Mouse (Mus musculus) layer of hippocampus, adult 9-11 months (tissue): Measurements from ENCODE around the gene Ppp1r27.
"Not testable (repeated sequence)": the region's sequence is repeated elsewhere in the genome, so short reads cannot be mapped to it uniquely, and the experiment has no call there.

ENCODE experiments used
- DNase-seq: peaks from one replicate; pipeline ENCODE4 v3.0.0; 2022

Ppp1r27 gene

DNA sequence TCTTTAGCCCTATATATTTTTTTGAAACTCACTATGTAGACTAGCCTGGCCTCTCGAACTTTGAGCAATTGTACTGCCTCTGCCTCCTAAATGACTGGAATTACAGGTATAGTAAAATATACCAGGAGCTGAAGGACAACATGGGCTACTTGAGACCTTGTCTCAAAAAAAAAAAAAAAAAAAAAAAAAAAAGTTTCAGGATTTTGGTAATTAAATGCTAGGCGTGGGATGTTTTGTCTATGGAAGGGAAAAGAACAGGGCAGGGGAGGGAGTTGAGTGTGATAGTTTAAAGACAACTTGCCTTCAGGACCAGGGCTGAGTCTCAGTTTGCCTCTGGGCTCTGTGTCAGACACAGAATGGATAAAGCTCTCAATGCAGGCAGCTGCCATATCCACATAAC, 24.1 kb upstream of the Ppp1r27 start:
- no peak for DNase-seq

DNA sequence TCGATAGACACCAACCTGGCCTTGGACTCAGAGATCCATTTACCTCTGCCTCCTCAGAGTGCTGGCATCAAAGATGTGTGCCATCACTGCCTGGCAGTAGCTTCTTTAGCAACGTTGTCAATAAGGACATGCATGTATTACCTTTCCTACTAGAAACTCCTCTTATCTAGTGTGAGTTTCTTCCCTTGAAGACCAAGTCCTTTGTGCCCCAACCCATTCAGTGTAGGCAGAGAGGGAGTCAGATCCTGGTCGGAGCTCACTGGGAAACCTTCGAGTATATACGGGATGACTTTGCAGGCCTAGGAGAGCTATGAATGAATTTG, 23.3 kb upstream of the Ppp1r27 start:
- no peak for DNase-seq

DNA sequence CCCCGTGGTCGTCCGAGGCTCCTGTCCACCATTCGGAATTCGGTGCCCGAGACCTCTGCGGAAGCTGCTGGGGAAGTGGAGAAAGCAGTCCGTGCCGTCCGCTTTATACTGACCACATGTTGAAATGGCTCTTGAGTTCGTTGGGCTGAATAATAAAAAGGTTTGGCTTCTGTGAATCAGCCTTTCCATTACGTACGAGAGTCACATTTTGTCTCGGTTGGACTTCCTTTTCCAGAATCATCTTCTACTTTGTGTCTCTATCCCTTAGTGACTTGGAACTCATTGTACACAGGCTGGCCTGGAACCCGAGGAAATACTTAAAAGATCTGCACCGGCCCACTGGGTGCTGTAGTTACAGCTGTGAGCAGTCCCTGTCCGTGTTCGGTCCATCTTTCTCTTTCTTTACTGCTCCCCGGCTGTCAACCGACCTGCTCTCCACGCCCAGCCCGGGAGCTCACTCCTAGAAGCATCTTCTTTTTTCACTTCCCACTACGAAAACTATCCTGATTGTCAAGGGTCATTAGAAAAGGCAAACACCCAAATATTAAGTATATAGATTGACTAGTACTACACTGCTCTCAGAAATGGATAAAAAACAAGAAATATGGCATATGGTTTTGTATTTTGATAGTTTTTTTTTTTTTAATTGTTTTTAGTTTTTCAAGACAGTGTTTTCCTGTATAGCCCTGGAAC, 22.8 kb upstream of the Ppp1r27 start:
- no peak for DNase-seq

DNA sequence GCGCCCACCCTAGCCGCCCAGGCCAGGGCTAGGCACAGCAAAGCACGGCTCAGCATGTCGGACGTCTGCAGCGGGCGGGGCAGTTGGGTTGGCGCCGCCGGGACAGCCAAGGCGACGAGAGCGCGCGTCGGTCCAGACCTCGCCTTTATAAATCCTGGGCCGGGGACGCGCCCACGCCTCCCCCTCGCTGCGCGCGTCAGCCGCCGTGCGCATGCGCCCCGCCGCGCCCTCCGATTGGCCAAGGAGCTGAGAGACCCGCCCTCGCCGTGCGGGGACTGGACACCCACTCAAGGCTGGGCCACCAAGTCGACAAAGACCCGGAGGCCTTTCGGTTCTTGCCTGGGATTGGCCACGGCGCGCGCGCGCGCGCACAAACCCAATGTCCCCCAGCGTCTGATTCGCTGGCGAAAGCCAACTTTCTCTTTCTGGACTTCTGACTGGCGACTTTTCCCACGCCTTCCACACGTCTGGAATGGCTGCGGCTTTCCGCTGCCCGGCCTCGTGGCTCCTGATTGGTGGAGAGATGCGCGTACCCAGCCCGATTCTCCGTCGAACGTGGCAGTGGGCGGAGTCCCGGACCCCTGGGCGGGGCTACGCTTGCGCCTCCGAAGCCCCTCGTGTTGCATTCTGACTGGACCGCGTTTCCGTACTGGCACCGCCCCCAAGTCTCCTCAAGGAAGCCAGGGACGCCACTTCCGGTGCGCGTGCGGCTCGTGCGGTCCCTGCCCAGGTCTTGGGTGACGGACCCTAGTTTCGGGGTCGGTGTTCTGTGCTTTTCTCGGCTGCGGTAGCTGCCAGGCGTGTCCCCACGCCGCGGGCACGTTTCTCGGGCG, 22.0 kb upstream of the Ppp1r27 start, which contains the start of gene P4hb:
Gene P4hb (minus strand): TSS at position 502 of the 833 bp plus-strand sequence.
- peak; percentile 100 for DNase-seq

DNA sequence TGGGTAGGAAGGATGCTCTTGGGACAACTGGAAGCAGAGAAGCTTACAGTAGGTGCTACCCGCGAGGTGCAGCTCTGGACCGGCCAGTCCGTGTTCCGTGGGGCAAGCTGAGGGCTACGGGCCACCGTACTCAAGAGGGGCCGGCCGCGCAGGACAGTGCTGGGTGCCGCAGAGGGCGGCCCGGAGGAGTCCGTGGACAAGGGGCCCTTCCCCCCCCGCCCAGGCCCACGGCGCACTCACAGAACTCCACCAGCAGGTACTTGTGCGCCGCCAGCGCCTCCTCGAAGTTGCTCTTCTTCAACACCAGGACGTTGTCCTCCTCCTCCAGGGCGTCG, 21.5 kb upstream of the Ppp1r27 start:
- no peak for DNase-seq

DNA sequence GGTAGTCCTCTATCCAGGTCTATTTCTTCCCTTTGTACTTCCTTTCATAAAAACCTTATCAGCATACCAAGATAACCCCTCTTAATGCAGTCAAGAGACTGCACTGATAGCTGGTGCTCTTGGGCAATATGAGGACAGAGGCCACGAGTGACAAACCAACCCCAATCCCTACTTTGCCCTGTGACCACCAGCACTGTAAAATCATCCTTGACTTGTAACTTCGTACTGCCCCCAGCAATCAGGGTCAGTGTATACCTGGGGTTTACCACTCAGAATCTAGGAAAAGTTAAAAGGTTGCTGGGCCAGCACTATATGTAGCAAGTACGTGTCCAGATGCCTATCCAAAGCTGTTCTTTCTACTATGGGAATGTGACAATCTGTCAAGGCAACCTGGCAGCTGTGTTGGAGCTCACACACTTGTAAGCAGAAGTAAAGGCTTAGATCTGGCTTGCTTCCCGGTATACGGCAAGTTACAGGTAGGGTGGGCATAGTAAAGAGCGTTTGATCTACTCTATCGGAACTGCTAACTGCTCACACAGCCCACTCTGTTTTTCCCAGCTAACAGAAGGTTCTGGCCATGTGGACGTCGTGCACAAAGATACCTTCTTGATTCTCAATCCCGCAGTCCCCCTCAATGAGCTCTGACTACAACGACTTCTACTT, 21.0 kb upstream of the Ppp1r27 start:
- DNase-seq, result peak; percentile 21

DNA sequence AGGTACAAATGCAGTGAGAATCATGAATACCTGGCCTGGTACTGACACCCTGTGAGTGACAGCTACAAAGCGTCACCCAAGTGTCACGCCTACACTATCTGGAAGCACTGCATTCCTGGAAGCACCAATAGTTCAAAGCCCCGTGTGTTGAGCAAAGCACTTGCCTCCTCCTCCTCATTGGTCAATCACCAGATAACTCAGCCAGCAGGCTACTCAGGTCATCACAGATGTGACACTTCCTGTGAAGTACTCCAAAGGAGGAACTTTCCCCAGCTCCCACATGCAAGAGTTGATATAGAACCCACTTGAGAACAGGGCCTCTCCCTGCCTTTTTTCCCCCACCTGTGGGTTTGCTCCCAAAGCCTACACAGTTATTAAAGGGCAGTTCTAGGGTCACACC, 20.2 kb upstream of the Ppp1r27 start:
- DNase-seq, result no peak

DNA sequence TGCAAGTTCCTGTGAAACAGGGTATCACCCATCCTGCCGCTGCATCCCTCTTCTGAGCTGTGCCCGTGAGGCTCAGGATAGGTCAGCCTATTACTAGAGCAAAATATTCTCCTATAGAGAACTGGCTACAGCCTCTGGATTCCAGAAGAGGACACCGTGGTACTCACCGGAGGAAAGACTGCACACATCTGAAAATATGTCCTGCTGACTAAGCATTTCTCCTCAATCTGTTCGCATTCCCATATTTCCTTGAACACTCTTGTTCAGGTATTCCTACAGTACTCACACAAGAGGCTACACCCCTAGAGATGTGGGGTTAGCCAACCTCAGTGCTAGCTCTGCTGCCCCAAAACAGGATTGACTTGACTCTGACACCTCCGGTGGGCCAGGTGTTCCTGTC, 17.4 kb upstream of the Ppp1r27 start:
- DNase-seq, result no peak

DNA sequence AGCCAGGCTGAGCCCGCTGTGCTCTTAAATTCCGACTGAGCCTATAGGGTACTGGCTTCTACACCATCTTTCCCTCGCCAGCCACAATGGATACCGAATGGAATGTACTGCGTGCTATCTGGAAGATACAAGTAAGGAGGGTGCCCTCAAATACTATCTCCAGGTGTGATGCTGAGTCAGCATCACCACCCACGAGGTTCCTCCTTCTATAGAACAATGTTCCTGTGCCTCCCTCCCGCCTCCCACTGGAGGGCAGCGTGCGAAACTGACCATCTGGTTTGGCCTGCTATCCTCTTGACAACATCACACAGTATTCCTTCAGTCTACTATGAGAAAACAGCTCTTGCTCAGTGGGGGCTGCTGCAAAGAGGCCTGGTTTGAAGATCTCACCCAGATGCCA, 14.2 kb upstream of the Ppp1r27 start:
- DNase-seq, result no peak

DNA sequence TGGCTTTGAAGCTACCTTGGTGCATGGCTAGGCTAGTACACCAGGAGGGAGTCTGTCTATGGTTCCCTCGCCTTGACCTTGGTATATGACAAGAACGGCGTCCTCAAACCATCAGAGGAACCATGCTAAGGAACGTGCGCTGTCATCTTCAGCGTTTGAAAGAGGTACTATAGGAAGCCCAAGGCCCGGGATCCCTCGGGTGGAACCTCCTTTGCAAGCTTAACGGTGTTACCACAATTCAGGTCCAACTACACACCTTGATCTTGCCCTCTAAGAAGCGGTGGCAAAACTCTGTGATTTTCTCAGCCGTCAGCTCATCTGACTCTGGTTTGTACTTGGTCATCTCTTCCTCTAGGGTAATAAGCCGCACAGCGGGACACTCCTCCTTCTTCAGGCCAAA, 12.0 kb upstream of the Ppp1r27 start:
- DNase-seq, result no peak

DNA sequence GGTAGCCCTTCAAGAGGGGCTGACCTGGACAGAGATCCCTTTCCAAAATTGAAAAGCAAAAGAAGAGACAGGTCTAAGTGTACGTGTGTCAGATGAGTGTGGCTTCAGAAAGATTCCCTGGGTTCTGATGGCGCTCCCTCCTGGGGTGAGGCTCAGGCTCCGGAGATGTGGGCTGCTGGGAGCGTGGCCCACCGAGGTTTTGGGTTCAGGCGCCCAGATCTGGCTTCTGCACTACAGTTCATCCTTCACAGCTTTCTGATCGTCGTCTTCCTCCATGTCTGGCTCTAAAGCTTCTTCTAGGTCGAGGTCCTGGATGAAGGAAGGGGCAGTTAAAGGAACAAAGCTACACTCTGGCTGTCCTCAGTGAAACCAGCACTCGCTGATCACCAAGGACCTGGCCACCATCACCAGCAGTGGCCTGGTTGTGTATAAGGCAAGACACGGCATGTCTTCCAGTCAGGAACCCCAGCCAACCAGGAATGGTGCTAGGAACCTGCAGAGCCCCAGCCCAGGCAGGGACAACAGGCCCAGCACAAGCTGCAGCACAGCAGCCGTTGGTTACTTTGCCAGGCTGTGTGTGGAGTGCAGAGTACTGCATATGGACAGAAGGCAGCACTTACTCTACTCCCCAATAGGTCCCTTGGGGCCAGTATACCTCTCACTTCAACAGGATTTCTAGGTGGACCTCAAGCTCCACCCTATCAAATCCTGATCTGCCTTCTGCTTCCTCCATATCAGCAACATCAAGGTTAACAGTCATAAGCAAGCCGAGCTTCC, 10.2 kb upstream of the Ppp1r27 start:
- no peak for DNase-seq

DNA sequence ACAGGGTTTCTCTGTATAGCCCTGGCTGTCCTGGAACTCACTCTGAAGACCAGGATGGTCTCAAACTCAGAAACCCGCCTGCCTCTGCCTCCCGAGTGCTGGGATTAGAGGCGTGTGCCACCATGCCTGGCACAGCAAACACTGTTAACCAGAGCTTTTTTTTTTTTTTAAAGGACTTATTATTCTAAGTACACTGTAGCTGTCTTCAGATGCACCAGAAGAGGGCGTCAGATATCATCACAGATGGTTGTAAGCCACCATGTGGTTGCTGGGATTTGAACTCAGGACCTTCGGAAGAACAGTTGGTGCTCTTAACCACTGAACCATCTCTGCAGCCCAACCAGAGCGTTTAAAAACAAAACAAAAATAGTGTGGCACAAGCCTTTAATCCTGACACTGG, 7.9 kb upstream of the Ppp1r27 start:
- DNase-seq, result not testable (repeated sequence)

DNA sequence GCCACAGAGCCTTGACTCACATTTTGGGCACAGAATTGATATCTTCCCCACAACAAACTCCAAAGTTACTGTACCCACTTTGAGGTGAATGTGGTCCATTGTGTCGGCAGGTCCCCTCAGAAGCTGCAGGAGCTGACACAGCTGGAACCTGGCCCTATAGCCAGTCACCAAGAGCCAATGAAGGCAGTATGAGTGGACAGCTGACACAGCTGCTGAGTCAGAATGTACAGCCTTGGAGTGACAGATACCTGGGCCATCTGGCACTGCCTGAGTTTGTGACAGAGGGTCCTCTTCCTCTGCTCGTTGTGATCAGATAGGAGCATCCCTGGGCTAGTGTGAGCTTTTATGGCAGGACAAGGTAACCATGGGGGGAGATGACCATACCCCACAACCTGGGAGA, 4.3 kb upstream of the Ppp1r27 start:
- DNase-seq, result no peak

DNA sequence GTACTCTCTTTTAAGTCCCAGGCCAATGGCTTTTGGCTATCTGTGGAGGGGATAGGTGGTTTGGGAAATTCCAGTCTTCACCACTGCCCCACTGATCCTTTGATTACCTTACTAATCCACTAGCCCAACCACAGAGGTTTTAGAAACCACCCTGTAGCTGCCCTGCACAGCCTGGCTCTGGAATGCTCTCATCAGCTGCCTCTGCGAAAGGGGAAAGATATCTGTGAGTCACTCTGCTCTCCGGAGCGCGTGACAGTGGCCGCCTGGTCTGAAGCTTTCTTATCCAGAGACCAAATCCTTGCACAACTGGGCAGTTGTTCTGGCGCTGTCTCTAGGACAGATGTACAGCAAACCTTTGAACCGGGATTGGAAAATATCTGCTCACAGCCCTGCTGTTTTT, 3.9 kb upstream of the Ppp1r27 start:
- DNase-seq, result no peak

DNA sequence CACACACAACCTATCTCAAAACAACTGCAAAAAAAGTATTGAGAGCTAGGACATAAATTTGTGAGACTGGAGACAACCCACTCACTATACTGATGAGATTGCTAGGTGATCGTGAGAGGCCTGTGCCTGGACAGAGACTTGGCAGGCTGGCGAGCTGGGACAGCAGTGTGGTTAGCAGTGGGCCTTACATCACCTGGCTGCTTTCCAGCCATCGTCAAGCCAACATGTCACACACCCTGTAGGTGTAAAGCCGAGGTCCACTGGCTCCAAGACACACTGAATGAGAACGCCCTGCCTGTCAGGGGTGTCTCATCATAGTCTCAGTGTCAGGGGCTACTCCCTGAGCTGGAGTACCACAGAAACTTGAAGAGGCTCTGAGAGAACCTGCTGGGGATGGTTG, 1.8 kb upstream of the Ppp1r27 start:
- DNase-seq, result no peak

DNA sequence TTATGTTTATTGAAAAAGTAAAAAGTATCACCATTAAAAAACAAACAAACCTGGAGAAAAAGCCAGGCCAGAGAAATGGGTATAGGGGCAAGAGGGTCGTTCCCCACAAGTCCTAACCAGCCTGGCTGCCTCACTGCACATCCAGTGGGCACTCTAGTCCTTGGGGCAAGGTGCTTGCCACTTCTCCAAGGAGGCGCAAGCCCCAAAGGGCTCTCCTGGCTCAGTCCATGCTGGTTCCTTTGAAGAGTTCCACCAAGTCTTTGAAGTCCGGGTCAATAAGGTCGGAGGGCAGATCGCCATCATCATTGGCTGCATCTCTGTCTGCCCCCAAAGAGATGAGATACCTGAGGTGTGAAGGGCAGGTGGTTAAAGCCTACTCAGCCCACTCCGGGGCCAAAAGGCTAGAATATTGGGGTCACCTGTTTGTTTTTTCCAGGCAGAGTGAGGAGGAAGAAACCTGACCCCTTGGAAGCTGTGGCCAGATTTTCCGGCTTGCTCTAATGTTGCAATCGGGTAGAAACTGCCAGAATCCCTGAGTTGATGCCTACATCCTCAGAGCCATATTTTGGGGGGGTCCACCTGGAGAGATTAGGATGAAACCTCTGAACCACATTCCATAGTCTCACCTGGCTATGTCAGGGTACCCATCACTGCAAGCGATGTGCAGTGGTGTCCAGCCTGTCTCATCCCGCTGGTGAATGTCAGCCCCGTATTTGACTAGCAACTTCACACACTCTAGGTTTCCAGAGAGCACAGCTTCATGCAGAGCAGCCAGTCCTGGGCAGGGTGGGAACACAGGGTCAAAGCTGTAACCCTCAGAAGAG, 734 bp downstream of the Ppp1r27 start:
- no peak for DNase-seq

DNA sequence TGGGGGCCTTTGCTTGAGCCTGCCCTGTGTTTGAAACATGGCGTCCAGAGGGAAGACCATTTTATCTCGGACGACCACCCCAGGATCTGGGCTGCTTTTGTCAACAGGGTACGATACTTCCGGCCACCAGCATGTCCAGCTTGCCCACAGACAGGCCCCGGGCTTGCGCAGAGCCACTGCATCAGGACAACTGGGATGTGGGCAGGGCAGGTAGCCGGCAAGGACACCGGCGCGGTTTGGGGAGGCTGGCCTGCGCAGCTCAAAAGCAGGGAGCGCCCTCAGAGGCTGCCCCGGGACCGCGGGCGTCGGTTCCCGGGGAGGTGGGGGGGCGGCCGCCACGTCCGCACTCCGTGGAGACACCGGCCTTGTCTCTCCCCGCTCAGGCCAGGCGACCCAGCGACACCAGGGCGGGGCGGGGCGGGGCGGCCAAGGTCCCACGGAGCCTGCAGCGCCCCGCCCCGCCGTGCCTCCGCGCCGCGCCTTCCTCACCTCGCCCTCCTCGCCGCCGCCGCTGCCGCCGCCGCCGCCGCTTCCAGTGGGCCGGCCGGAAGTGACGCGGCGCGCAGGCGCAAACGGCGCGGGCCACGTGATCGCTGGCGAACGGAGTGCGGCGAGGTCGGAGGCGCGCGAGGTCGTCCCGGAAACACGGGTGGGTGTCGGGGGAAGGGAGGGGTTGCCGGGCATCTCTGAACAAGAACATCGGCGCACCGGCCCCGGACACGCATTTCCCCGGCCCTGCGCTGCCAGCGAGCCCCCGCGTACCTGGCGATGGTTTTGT, 1.6 kb downstream of the Ppp1r27 start, which contains the start of gene Mcrip1:
Gene Mcrip1 (minus strand): TSS at position 560 of the 778 bp plus-strand sequence.
- DNase-seq, result peak; percentile 92

DNA sequence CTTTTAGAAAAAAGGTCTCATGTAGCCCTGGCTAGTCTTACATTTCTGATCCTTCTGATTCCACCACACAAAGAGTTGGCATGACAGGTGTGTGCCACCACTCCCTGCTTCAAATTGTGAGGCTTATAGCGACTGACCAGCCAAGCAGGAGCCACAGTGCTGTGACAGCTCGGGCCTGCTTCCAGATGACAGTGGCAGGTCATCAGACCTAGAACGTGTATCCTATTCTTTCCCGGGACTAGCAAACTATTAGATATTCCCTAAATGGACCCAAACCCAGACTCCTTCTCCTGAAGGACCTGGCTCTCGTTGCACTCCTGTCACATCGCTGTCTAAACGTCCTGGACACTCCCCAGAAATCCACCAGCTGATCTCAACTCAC, 2.2 kb downstream of the Ppp1r27 start:
- DNase-seq, result no peak

DNA sequence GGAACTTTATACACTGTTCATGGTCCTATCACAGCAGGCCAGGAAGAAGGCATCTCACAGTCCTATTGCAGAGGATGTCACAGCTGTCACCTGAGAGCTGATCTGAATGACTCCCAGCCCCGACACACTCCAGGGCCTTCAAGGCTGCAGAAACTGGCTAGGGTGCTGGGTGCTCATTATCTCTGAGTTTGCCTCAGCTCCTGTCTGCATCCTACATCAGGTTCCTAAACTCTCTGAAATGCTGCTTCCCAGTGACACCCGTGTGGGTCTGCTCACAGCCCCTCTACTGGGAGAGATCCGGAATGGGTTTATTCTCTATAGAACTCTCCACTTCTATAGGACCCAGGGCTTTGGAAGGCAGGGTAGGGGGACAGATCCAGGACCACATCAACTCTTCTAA, 2.7 kb downstream of the Ppp1r27 start:
- no peak for DNase-seq

DNA sequence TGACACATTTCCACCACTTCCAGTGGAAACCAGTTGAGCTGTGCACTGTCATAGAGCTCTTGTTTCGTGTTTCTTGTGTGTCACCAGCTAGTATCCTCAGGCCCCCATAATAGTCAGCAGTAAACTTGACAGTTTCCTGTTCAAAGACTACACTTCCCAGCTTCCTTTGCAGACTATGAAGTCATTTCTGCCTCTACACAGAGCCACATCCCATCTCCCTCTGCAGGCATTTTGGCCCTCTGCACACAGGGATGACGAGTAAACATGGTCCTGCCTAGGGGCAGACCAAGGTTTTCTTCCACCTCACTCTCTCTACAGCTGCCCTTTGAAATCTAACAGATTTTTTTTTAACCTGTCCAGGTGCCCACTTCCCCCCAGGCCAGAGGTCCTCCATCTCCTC, 3.5 kb downstream of the Ppp1r27 start:
- DNase-seq, result no peak

DNA sequence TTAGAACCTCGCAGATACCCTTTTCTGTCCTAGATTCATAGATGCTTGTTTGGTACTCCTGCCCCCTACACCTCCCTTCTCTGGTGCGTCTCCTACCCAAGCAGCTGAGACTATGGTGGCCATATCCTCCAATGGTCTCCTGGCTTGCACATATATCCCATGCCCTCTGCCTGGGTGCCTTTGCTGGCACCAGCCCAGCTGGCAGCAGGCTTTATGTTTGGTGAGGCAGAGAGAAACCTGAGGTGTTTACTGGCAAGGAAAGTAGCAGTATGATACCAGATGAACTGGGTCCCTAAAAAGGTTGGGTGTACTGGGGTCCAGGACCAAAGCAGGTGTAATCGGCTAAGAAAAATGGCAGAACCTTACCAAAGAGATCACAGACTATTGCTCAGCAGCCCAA, 5.0 kb downstream of the Ppp1r27 start:
- no peak for DNase-seq

DNA sequence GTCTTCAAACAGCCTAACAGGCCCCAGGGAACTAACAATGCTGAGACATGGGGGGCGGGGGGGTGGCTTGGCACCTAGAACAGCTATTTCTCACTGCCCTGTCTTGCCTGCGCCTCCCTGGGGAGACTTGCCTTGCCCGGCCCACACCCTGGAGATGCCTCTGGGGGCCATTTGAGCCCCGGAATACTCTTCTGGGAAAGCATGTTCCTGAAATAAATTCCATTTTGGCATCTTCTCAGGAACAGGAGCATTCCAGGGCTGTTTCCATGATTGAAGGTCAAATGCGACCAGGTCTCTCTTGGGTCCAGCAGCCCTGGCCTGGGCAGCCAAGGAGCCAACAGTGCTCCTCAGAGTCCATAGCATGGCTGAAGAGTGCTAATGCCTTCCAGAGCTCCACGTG, 8.6 kb downstream of the Ppp1r27 start:
- DNase-seq, result no peak
